Mouse (Mus musculus) erythroblast, embryonic 14.5 days (primary cell): ENCODE measurements around the gene Ros1.

Source experiments
- GATA1 ChIP-seq: IDR thresholded peaks from 2 replicates; pipeline ENCODE4 v1.6.1; 2012; ENCODE audit warnings: low read length, inconsistent platforms, mixed read lengths
- TAL1 ChIP-seq: IDR thresholded peaks from 3 replicates; pipeline ENCODE4 v1.6.1; 2012; ENCODE audit warnings: low read length, inconsistent platforms, mixed read lengths

GRCm38 (mm10) chr10:52027161-52028035, 167.6 kb downstream of the Ros1 start:
- TF ChIP-seq TAL1 (no peak), GATA1 (no peak)
